18 mouse cellular contexts compared by ENCODE assay signal in genomic region chr10:71959584-71959983, GRCm38 (mm10).
"Had no signal": no experiment of that assay in that cellular context is flagged by ENCODE, and none has a peak within 500 bp of the region (broad histone marks: within the 10 kb centered on the region; RNA-seq: fewer than 3 reads in every experiment).

No protein-coding gene starts in this region.

- H3K4me1 ChIP-seq: liver, embryonic 13.5 days; neural tube, embryonic 12.5 days had no signal

- DNase-seq: kidney, adult 2 months; kidney, postnatal 36 days; layer of hippocampus, postnatal 36 days; liver, embryonic 13.5 days; lung, adult 2 months; lung, postnatal 14 days; lung, postnatal 4 days; right cerebral cortex, adult 18-20 months; right cerebral cortex, postnatal 14 days; right cerebral cortex, postnatal 4 days; thymus, adult 2 months; thymus, postnatal 14 days; thymus, postnatal 4 days had no signal

- H3K4me3 ChIP-seq: left cerebral cortex, adult 2 months; liver, embryonic 13.5 days; neural tube, embryonic 12.5 days; neural tube, embryonic 15.5 days had no signal

- H3K27me3 ChIP-seq: liver, embryonic 13.5 days; neural tube, embryonic 12.5 days; neural tube, embryonic 15.5 days had no signal

- H3K9me3 ChIP-seq: liver, embryonic 13.5 days; neural tube, embryonic 12.5 days; neural tube, embryonic 15.5 days had no signal

- H3K4me2 ChIP-seq: liver, embryonic 13.5 days; neural tube, embryonic 12.5 days; neural tube, embryonic 15.5 days had no signal

- H3K9ac ChIP-seq: liver, embryonic 13.5 days; neural tube, embryonic 12.5 days; neural tube, embryonic 15.5 days had no signal

- H3K27ac ChIP-seq: kidney, postnatal 0 days; left cerebral cortex, adult 2 months; liver, embryonic 13.5 days; neural tube, embryonic 12.5 days; neural tube, embryonic 15.5 days; stomach, postnatal 0 days had no signal

- H3K36me3 ChIP-seq: liver, embryonic 13.5 days; neural tube, embryonic 12.5 days; neural tube, embryonic 15.5 days had no signal
